Mouse (Mus musculus): ENCODE measurements around the gene Ppm1l.

DNA sequence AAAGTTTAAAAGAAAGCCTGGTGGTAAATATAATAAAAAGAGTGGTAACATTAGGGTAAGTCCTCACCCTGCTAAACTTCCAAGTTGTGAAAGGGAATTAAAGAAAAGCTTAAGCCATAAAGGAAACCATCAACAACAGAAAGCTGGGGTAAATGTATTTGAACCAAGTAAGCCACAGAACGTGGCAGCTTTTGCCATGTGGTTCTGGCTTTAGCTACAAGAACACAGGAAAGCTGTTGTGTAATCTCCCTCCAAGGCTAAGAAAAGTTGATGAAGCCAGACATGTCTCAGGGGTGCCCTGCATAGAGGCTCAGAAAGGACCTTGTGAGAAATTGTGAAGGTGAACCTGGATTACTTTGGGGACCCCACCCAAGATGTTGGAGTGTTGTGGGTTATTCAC lies 16.5 kb upstream of the Ppm1l start:
- TF ChIP-seq GATA1 (IDR thresholded peaks at IDR 0.05; ENCODE audit: borderline replicate concordance, low read length) (no peak), FLI1 (IDR thresholded peaks at IDR 0.05; ENCODE audit: low read length) (no peak)

Measured in megakaryocyte, embryonic 14.5 days (primary cell).